Mouse (Mus musculus) adrenal gland, postnatal 25 days (tissue): ENCODE data around the gene Slc23a2. TPM values are rescaled to one million over a fixed set of nuclear protein-coding genes. Genes with fewer than 3 reads are reported as not detected.
A peak's percentile ranks its signal among the peaks of the same experiment; 100 is the strongest.

ENCODE experiments used
- DNase-seq: peaks from one replicate; pipeline ENCODE4 v3.0.0; 2021; ENCODE audit warnings: mixed read lengths
- long read RNA-seq: library from polyadenylated mRNA; stranded (forward); transcript quantifications from one replicate; pipeline ENCODE4 v2.0.0, GENCODE M21; 2021
- total RNA-seq: library from RNA; stranded (reverse); gene quantifications from 2 replicates; pipeline ENCODE4 v1.2.3, GENCODE M21; 2021

The Slc23a2 gene
- total RNA-seq = 61.4 and 68.0 TPM in 2 replicates
- long read RNA-seq, partial matches to known transcripts = 2 of 13 reads
- long read RNA-seq, other reads (novel, unspliced or antisense) = 11 of 13 reads

- DNase-seq = peak; percentile 71
Observed at GRCm38 (mm10) chr2:132144971-132145691, at the start of gene Slc23a2. Gene Slc23a2, minus strand, starts transcription at chr2:132145108.

GRCm38 (mm10) chr2:132190602-132191161 is 45.8 kb upstream of the Slc23a2 start:
- no peak for DNase-seq

- DNase-seq = no peak
Observed at GRCm38 (mm10) chr2:132183874-132184273, 39.0 kb upstream of the Slc23a2 start.

- no peak for DNase-seq
Observed at GRCm38 (mm10) chr2:132180463-132181205, 35.7 kb upstream of the Slc23a2 start.

GRCm38 (mm10) chr2:132179371-132179770 is 34.5 kb upstream of the Slc23a2 start:
- no peak for DNase-seq

GRCm38 (mm10) chr2:132177406-132177805 is 32.5 kb upstream of the Slc23a2 start:
- DNase-seq = no peak

GRCm38 (mm10) chr2:132176289-132176848 is 31.5 kb upstream of the Slc23a2 start:
- DNase-seq = peak; percentile 42

- no peak for DNase-seq
Observed at GRCm38 (mm10) chr2:132174048-132174447, 29.1 kb upstream of the Slc23a2 start.

- DNase-seq = no peak
Observed at GRCm38 (mm10) chr2:132171939-132172338, 27.0 kb upstream of the Slc23a2 start.

GRCm38 (mm10) chr2:132169150-132169549 is 24.2 kb upstream of the Slc23a2 start:
- DNase-seq = peak; percentile 16

GRCm38 (mm10) chr2:132163626-132164025 is 18.7 kb upstream of the Slc23a2 start:
- DNase-seq = no peak

- DNase-seq = no peak
Observed at GRCm38 (mm10) chr2:132157482-132157881, 12.6 kb upstream of the Slc23a2 start.

- peak; percentile 51 for DNase-seq
Observed at GRCm38 (mm10) chr2:132152670-132153069, 7.8 kb upstream of the Slc23a2 start.

- no peak for DNase-seq
Observed at GRCm38 (mm10) chr2:132151592-132151991, 6.7 kb upstream of the Slc23a2 start.

- no peak for DNase-seq
Observed at GRCm38 (mm10) chr2:132150926-132151325, 6.0 kb upstream of the Slc23a2 start.

- no peak for DNase-seq
Observed at GRCm38 (mm10) chr2:132146502-132146901, 1.6 kb upstream of the Slc23a2 start.

- DNase-seq = no peak
Observed at GRCm38 (mm10) chr2:132143943-132144927, 673 bp downstream of the Slc23a2 start.

GRCm38 (mm10) chr2:132142606-132143005 is 2.3 kb downstream of the Slc23a2 start:
- DNase-seq = no peak

GRCm38 (mm10) chr2:132140536-132140935 is 4.4 kb downstream of the Slc23a2 start:
- no peak for DNase-seq

- DNase-seq = no peak
Observed at GRCm38 (mm10) chr2:132139099-132139498, 5.8 kb downstream of the Slc23a2 start.

- no peak for DNase-seq
Observed at GRCm38 (mm10) chr2:132135876-132136637, 8.9 kb downstream of the Slc23a2 start.
